Mouse (Mus musculus) hindbrain, embryonic 11.5 days (tissue): Measurements from ENCODE around the gene Mafb. TPM values are rescaled to one million over a fixed set of nuclear protein-coding genes. Genes with fewer than 3 reads are reported as not detected.

Experiments
- ATAC-seq: fragments of 200-750 bp; cut with Nextera tagmentation; 2 replicates; pipeline ENCODE4 v1.8.0; 2017; ENCODE audit warnings: mild to moderate bottlenecking, moderate TSS enrichment, moderate library complexity; ENCODE audit not compliant: low FRiP score
- DNase-seq: peaks from one replicate; pipeline ENCODE4 v3.0.0-alpha.2; 2015; ENCODE audit warnings: low spot score
- H3K27ac ChIP-seq: fragments of 300-500 bp; sonication (generic); 2 replicates; pipeline ENCODE4 v1.5.1; 2014; ENCODE audit warnings: mild to moderate bottlenecking, low read depth, low read length
- H3K27me3 ChIP-seq: fragments of 300-500 bp; sonication (generic); 2 replicates; pipeline ENCODE4 v1.6.1; 2014; ENCODE audit warnings: mild to moderate bottlenecking, low read length, moderate library complexity, mixed read lengths; ENCODE audit not compliant: control insufficient read depth, insufficient read depth
- H3K36me3 ChIP-seq: fragments of 300-500 bp; sonication (generic); 2 replicates; pipeline ENCODE4 v1.6.1; 2014; ENCODE audit warnings: mild to moderate bottlenecking, low read length, moderate library complexity, mixed read lengths; ENCODE audit not compliant: control insufficient read depth, insufficient read depth
- H3K4me1 ChIP-seq: fragments of 300-500 bp; sonication (generic); replicated peaks from 2 replicates; pipeline ENCODE4 v1.6.1; 2014; ENCODE audit warnings: low read length, mixed read lengths; ENCODE audit not compliant: control insufficient read depth, insufficient read depth
- H3K4me2 ChIP-seq: fragments of 300-500 bp; sonication (generic); replicated peaks from 2 replicates; pipeline ENCODE4 v1.6.1; 2014; ENCODE audit warnings: mild to moderate bottlenecking, low read depth, low read length
- H3K4me3 ChIP-seq: fragments of 300-500 bp; sonication (generic); 2 replicates; pipeline ENCODE4 v1.5.1; 2014; ENCODE audit warnings: low read depth, low read length
- H3K9ac ChIP-seq: fragments of 300-500 bp; sonication (generic); 2 replicates; pipeline ENCODE4 v1.6.1; 2014; ENCODE audit warnings: low read depth, low read length
- H3K9me3 ChIP-seq: fragments of 300-500 bp; sonication (generic); 2 replicates; pipeline ENCODE4 v1.6.1; 2016; ENCODE audit warnings: low read length; ENCODE audit not compliant: control insufficient read depth
- WGBS: fragments of 180-500 bp; shearing (Covaris S2); extraction: QIAGEN DNeasy Blood & Tissue Kit; methylation state at CpG from one replicate; pipeline ENCODE4 v1.1.7; 2014; 5-methylcytosine and 5-hydroxymethylcytosine counted together
- polyA plus RNA-seq: library from polyadenylated mRNA; unstranded; fragments of >200 nt; fragmentation: Nextera tagmentation; extraction: Ambion mirVana; gene quantifications from 2 replicates; pipeline ENCODE4 v1.2.1, GENCODE M21; 2014

Gene Mafb
- polyA plus RNA-seq, result 8.9 and 10.4 TPM in 2 replicates

- peak within 1 kb of the TSS; percentile 77 for H3K9ac ChIP-seq
- peaks cover 73% of the 10 kb centered on the region for H3K27me3 ChIP-seq
- H3K4me1 ChIP-seq, result peaks cover 12% of the 10 kb centered on the region; the same call in 1 of the 2 replicates
- H3K9me3 ChIP-seq, result no peaks in the 10 kb centered on the region
- peak within 1 kb of the TSS; percentile 52 for H3K4me3 ChIP-seq
- under 1% methylated on average over 28 of the region's 37 CpGs for WGBS
- DNase-seq, result peak; percentile 96
- no peaks in the 10 kb centered on the region for H3K36me3 ChIP-seq
- peak; percentile 93 for ATAC-seq
- H3K4me2 ChIP-seq, result peak within 1 kb of the TSS; percentile 97
- peak within 1 kb of the TSS; percentile 88 for H3K27ac ChIP-seq
Observed at GRCm38 (mm10) chr2:160366980-160367338, at the start of gene Mafb. Mafb (minus strand) TSS chr2:160367065.

- Histone ChIP-seq H3K9ac (no peak overlapping the region), H3K4me1 (no peaks in the 10 kb centered on the region), H3K4me3 (no peak overlapping the region), H3K9me3 (no peaks in the 10 kb centered on the region), H3K4me2 (no peak overlapping the region), H3K36me3 (no peaks in the 10 kb centered on the region), H3K27me3 (no peaks in the 10 kb centered on the region), H3K27ac (no peak overlapping the region)
- WGBS, result 95% methylated on average over 8 of the region's 8 CpGs
- ATAC-seq (no peak), DNase-seq (no peak)
Observed at GRCm38 (mm10) chr2:160415161-160415560, 48.3 kb upstream of the Mafb start.

- Histone ChIP-seq H3K36me3 (no peaks in the 10 kb centered on the region), H3K9me3 (no peaks in the 10 kb centered on the region), H3K27me3 (no peaks in the 10 kb centered on the region), H3K4me1 (no peaks in the 10 kb centered on the region), H3K9ac (no peak overlapping the region), H3K4me3 (no peak overlapping the region), H3K4me2 (no peak overlapping the region), H3K27ac (no peak overlapping the region)
- no peak for DNase-seq
- 95% methylated on average over 11 of the region's 11 CpGs for WGBS
- ATAC-seq, result no peak
Observed at GRCm38 (mm10) chr2:160414736-160415135, 47.9 kb upstream of the Mafb start.

- Histone ChIP-seq H3K4me3 (no peak overlapping the region), H3K27me3 (no peaks in the 10 kb centered on the region), H3K9me3 (no peaks in the 10 kb centered on the region), H3K36me3 (no peaks in the 10 kb centered on the region), H3K9ac (no peak overlapping the region), H3K27ac (no peak overlapping the region), H3K4me1 (no peaks in the 10 kb centered on the region), H3K4me2 (no peak overlapping the region)
- no peak for ATAC-seq
- WGBS, result 100% methylated on average over 5 of the region's 5 CpGs
- peak; percentile 35 for DNase-seq
Observed at GRCm38 (mm10) chr2:160413982-160414381, 47.1 kb upstream of the Mafb start.

DNA sequence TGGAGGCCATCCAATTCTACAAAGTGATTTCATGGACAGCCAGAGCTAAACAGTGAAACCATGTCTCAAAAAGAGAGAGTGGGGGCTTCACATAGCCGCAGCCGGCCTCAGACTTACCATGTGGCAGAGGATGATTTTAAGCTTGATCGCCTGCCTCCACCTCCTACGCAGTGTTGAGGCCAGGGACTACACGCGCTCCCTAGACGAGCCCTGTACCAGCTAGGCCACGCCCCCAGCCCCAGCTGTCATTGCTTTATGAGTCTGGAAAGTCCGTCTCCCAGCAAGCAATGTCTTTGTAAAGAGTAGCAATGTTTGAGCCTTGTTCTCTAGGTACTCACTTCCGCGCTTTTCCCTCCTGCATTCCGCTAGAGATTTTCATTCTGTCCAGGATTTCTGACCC is 46.2 kb upstream of the Mafb start:
- peak; percentile 72; the same call in 1 of the 2 replicates for ATAC-seq
- peak; percentile 61 for DNase-seq
- Histone ChIP-seq H3K4me3 (no peak overlapping the region), H3K27me3 (no peaks in the 10 kb centered on the region), H3K27ac (no peak overlapping the region), H3K4me2 (no peak overlapping the region), H3K4me1 (no peaks in the 10 kb centered on the region), H3K9ac (no peak overlapping the region), H3K36me3 (no peaks in the 10 kb centered on the region), H3K9me3 (no peaks in the 10 kb centered on the region)
- WGBS, result 51% methylated on average over 12 of the region's 12 CpGs

DNA sequence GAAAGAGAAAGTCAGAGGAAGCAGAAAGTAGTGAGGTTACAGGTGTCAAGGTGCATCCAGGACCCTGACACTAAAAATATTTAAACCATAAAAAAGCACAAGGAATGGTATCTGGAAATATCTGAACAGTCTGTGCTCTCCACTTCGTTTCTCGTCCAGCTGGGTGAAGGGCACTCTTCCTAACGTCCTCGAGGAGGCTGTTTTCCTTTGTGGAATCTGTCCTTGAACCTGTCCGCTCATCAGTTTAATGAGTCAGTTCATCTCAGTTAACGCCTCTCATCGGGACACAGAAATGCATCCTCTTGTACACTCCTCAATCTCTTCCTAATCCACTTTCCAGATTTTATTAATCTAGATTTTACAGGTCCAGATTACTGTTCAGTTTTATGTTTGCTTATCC is 44.6 kb upstream of the Mafb start:
- Histone ChIP-seq H3K36me3 (no peaks in the 10 kb centered on the region), H3K4me3 (no peak overlapping the region), H3K27me3 (no peaks in the 10 kb centered on the region), H3K4me1 (no peaks in the 10 kb centered on the region), H3K9me3 (no peaks in the 10 kb centered on the region), H3K4me2 (no peak overlapping the region), H3K9ac (no peak overlapping the region), H3K27ac (no peak overlapping the region)
- DNase-seq (no peak), ATAC-seq (no peak)
- 84% methylated on average over 7 of the region's 7 CpGs for WGBS

DNA sequence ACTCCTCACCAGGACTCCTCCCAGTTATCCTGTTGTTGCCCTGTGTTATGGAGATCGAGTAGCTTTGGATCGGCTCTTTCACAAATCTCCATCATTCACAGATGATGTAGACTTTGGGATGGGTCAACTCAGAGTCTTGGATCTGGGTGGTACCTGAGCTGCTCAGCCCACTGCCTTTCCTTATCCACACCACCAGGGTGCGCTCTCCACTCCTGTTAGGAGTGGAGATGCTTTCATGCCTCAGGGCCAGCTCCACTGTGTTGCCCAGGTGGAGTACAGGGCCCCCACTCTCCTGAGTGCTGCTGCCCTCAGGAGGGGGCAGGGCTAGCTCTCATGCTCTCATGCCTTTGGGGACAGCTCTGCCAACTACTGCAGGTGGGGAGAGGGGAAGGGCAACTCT is 40.9 kb upstream of the Mafb start:
- 85% methylated on average over 3 of the region's 3 CpGs for WGBS
- Histone ChIP-seq H3K4me3 (no peak overlapping the region), H3K36me3 (no peaks in the 10 kb centered on the region), H3K9ac (no peak overlapping the region), H3K4me1 (no peaks in the 10 kb centered on the region), H3K27me3 (no peaks in the 10 kb centered on the region), H3K27ac (no peak overlapping the region), H3K9me3 (no peaks in the 10 kb centered on the region), H3K4me2 (no peak overlapping the region)
- ATAC-seq, result no peak
- DNase-seq, result no peak

DNA sequence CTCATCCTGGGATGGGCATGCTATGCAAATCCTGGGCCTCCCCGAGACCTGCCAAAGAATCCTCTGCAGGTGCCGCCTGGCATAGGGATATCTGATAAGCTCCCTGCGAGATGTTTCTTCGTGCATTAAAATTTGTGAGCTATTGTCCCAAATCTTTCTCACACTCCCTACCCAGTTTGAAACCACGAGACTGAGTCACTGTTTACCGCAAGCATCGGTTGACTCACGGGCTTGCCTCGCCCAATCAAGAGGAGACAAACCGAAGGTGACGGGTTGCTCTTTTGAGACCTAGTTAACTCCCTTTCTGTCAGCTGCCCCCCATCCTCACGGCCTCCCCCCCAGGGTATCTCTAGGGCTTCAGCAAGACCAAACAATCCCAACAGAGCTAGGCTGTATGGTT is 30.9 kb upstream of the Mafb start:
- Histone ChIP-seq H3K9ac (no peak overlapping the region), H3K4me3 (no peak overlapping the region), H3K9me3 (no peaks in the 10 kb centered on the region), H3K27me3 (0 out of 2 replicates have a peak, but pooled peaks cover 2% of the 10 kb centered on the region), H3K4me2 (no peak overlapping the region), H3K36me3 (no peaks in the 10 kb centered on the region), H3K4me1 (no peaks in the 10 kb centered on the region), H3K27ac (no peak overlapping the region)
- WGBS, result 81% methylated on average over 12 of the region's 12 CpGs
- ATAC-seq (no peak), DNase-seq (no peak)

DNA sequence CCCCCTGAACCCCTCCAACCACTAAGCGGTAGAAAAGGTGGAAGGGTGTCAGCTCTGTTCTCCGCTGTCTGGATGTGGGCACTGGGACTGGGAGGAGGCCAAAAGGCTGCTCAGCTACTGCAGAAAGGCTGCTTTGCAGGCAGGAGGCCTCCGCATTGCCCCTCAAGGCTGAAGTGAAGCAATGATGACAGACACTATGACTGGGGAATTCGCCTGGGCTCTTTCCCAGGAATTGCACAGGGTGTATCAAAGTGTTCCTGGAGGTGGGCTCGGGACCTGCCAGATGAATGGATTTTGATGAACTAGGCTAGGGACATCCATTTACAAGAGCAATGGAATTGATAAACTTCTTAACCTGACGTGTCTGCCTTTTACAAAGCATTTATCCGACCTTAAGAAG is 27.9 kb upstream of the Mafb start:
- H3K36me3 ChIP-seq, result no peaks in the 10 kb centered on the region
- no peak overlapping the region for H3K4me2 ChIP-seq
- DNase-seq (no peak), ATAC-seq (no peak)
- no peak overlapping the region for H3K9ac ChIP-seq
- H3K27me3 ChIP-seq, result 0 out of 2 replicates have a peak, but pooled peaks cover 2% of the 10 kb centered on the region
- H3K27ac ChIP-seq, result no peak overlapping the region
- H3K4me3 ChIP-seq, result no peak overlapping the region
- no peaks in the 10 kb centered on the region for H3K4me1 ChIP-seq
- no peaks in the 10 kb centered on the region for H3K9me3 ChIP-seq
- WGBS, result 73% methylated on average over 7 of the region's 7 CpGs
